ENCODE assay signal across 18 mouse cellular contexts in genomic region chr13:40725924-40726323, GRCm38 (mm10). TPM values are rescaled to one million over a fixed set of nuclear protein-coding genes. Genes with fewer than 3 reads are reported as not detected.
A peak's percentile ranks its signal among the peaks of the same experiment; 100 is the strongest.
DNase-seq lines count a peak whose midpoint lies in the region; ATAC-seq lines count a peak whose summit lies in the region.
"Had no signal": no experiment of that assay in that cellular context is flagged by ENCODE, and none has a peak within 500 bp of the region (broad histone marks: within the 10 kb centered on the region; RNA-seq: fewer than 3 reads in every experiment).

No protein-coding gene starts in this region.

- H3K27ac ChIP-seq in neural tube, embryonic 11.5 days (ENCODE audit: low read depth, low read length), result no peak overlapping the region
- no peak overlapping the region for H3K27ac ChIP-seq in hindbrain, embryonic 10.5 days
- no peak overlapping the region for H3K27ac ChIP-seq in limb, embryonic 13.5 days
- no peak overlapping the region for H3K27ac ChIP-seq in neural tube, embryonic 15.5 days (replicated peaks)
- H3K27ac ChIP-seq: forebrain, embryonic 12.5 days; stomach, embryonic 15.5 days had no signal

- H3K9me3 ChIP-seq in neural tube, embryonic 11.5 days (ENCODE audit: control insufficient read depth, low read length), result no peaks in the 10 kb centered on the region
- H3K9me3 ChIP-seq in hindbrain, embryonic 10.5 days, result no peaks in the 10 kb centered on the region
- no peaks in the 10 kb centered on the region for H3K9me3 ChIP-seq in limb, embryonic 13.5 days
- H3K9me3 ChIP-seq in neural tube, embryonic 15.5 days (replicated peaks), result no peaks in the 10 kb centered on the region
- H3K9me3 ChIP-seq: forebrain, embryonic 12.5 days; heart, embryonic 12.5 days; stomach, embryonic 15.5 days had no signal

- H3K36me3 ChIP-seq in neural tube, embryonic 11.5 days (ENCODE audit: control insufficient read depth, insufficient read depth, low read length), result no peaks in the 10 kb centered on the region
- no peaks in the 10 kb centered on the region for H3K36me3 ChIP-seq in hindbrain, embryonic 10.5 days
- H3K36me3 ChIP-seq in limb, embryonic 13.5 days, result no peaks in the 10 kb centered on the region
- H3K36me3 ChIP-seq in neural tube, embryonic 15.5 days, result no peaks in the 10 kb centered on the region
- H3K36me3 ChIP-seq: forebrain, embryonic 12.5 days; heart, embryonic 12.5 days; stomach, embryonic 15.5 days had no signal

- H3K9ac ChIP-seq in neural tube, embryonic 11.5 days (ENCODE audit: low read length), result peak overlapping the region; percentile 4; the same call in 1 of the 2 replicates
- no peak overlapping the region for H3K9ac ChIP-seq in limb, embryonic 13.5 days
- no peak overlapping the region for H3K9ac ChIP-seq in neural tube, embryonic 15.5 days (replicated peaks)
- H3K9ac ChIP-seq: forebrain, embryonic 12.5 days; heart, embryonic 12.5 days; stomach, embryonic 15.5 days had no signal

- H3K4me3 ChIP-seq in neural tube, embryonic 11.5 days (ENCODE audit: low read depth, low read length), result peak overlapping the region; percentile 22; the same call in 1 of the 2 replicates
- peak overlapping the region; percentile 20 for H3K4me3 ChIP-seq in hindbrain, embryonic 10.5 days
- peak overlapping the region; percentile 30 for H3K4me3 ChIP-seq in limb, embryonic 13.5 days
- H3K4me3 ChIP-seq in neural tube, embryonic 15.5 days (replicated peaks), result no peak overlapping the region
- H3K4me3 ChIP-seq: forebrain, embryonic 12.5 days; heart, embryonic 12.5 days; stomach, embryonic 15.5 days had no signal

- H3K27me3 ChIP-seq in neural tube, embryonic 11.5 days (ENCODE audit: control insufficient read depth, insufficient read depth, low read length), result peaks cover 60% of the 10 kb centered on the region
- H3K27me3 ChIP-seq in hindbrain, embryonic 10.5 days (ENCODE audit: insufficient read depth, poor library complexity, severe bottlenecking), result peaks cover 95% of the 10 kb centered on the region
- peaks cover 59% of the 10 kb centered on the region for H3K27me3 ChIP-seq in limb, embryonic 13.5 days
- peaks cover 33% of the 10 kb centered on the region for H3K27me3 ChIP-seq in neural tube, embryonic 15.5 days (replicated peaks)
- H3K27me3 ChIP-seq: CH12.LX, Patski had no signal

- ATAC-seq in neural tube, embryonic 11.5 days (ENCODE audit: insufficient read depth, low FRiP score, low TSS enrichment), result no peak
- ATAC-seq in limb, embryonic 13.5 days (ENCODE audit: low FRiP score, low read depth), result no peak
- no peak for ATAC-seq in neural tube, embryonic 15.5 days (ENCODE audit: low FRiP score)
- ATAC-seq in megakaryocyte-erythroid progenitor cell, adult 5-6 weeks (replicated peaks; ENCODE audit: low FRiP score, low TSS enrichment, poor library complexity, severe bottlenecking), result no peak
- ATAC-seq: Patski had no signal

- peak overlapping the region; percentile 25 for H3K4me2 ChIP-seq in neural tube, embryonic 11.5 days (ENCODE audit: low read depth)
- peak overlapping the region; percentile 50 for H3K4me2 ChIP-seq in limb, embryonic 13.5 days (replicated peaks)
- peak overlapping the region; percentile 26; the same call in 1 of the 2 replicates for H3K4me2 ChIP-seq in neural tube, embryonic 15.5 days
- H3K4me2 ChIP-seq: forebrain, embryonic 12.5 days; heart, embryonic 12.5 days; liver, embryonic 11.5 days; stomach, embryonic 15.5 days had no signal

- H3K4me1 ChIP-seq in neural tube, embryonic 11.5 days (ENCODE audit: control insufficient read depth, insufficient read depth, low read length), result no peaks in the 10 kb centered on the region
- peaks cover 32% of the 10 kb centered on the region for H3K4me1 ChIP-seq in hindbrain, embryonic 10.5 days (replicated peaks)
- peaks cover 10% of the 10 kb centered on the region; the same call in 1 of the 2 replicates for H3K4me1 ChIP-seq in limb, embryonic 13.5 days
- H3K4me1 ChIP-seq in neural tube, embryonic 15.5 days, result peaks cover 16% of the 10 kb centered on the region

- whole genome bisulfite sequencing in neural tube, embryonic 11.5 days, result 2% methylated on average over 7 of the region's 7 CpGs
- WGBS in hindbrain, embryonic 10.5 days, result 9% methylated on average over 7 of the region's 7 CpGs
- WGBS in limb, embryonic 13.5 days, result 3% methylated on average over 7 of the region's 7 CpGs
- 2% methylated on average over 7 of the region's 7 CpGs for WGBS in neural tube, embryonic 15.5 days

- no peak for DNase-seq in neural tube, embryonic 11.5 days (ENCODE audit: low spot score)
- DNase-seq in neural tube, embryonic 10.5 days (ENCODE audit: extremely low spot score, low spot score), result no peak
- peak; percentile 6 for DNase-seq in hindbrain, embryonic 10.5 days (ENCODE audit: low spot score)
- DNase-seq in cerebellum, adult 9-11 months, result no peak
- no peak for DNase-seq in thymus, postnatal 14 days
- DNase-seq: adrenal gland, adult 2 months; gastrocnemius, postnatal 10 days; kidney, postnatal 10 days had no signal

RNA-seq across cellular contexts. Expression of gene Tfap2a, which starts 12.3 kb away (rescaled TPM):
- 12.9 and 13.7 TPM in 2 replicates for polyA plus RNA-seq in neural tube, embryonic 11.5 days (2014; fragmentation: Nextera tagmentation; extraction: Ambion mirVana)
- polyA plus RNA-seq in hindbrain, embryonic 10.5 days (2016; fragmentation: Nextera tagmentation; extraction: Ambion mirVana), result 6.7 and 13.8 TPM in 2 replicates
- polyA plus RNA-seq in limb, embryonic 13.5 days (2015; fragmentation: Nextera tagmentation; extraction: Ambion mirVana), result 8.3 and 9.5 TPM in 2 replicates
- polyA plus RNA-seq in neural tube, embryonic 15.5 days (2015; fragmentation: Nextera tagmentation; extraction: Ambion mirVana), result 5.5 and 6.5 TPM in 2 replicates
- total RNA-seq in megakaryocyte-erythroid progenitor cell, adult 5-6 weeks (2014; fragmentation: Nextera tagmentation), result not detected in 2 replicates
- total RNA-seq in megakaryocyte-erythroid progenitor cell, adult 5-6 weeks (2017), result not detected in 2 replicates
- total RNA-seq: CH12.LX; hematopoietic stem cell, adult 5-6 weeks had no signal
